Mouse (Mus musculus): Measurements from ENCODE around the gene Prdm13. TPM values are rescaled to one million over a fixed set of nuclear protein-coding genes. Genes with fewer than 3 reads are reported as not detected.

Prdm13 gene
- polyA plus RNA-seq, 1 experiment from 2014 or later: 5.6 TPM

- peaks cover 5% of the 10 kb centered on the region; the same call in 1 of the 2 replicates for H3K4me1 ChIP-seq (replicated peaks)
- 0 out of 2 replicates have a peak overlapping the region, but pooled peaks have one; percentile 29 for H3K27ac ChIP-seq
- WGBS: 57% methylated on average over 3 of the region's 3 CpGs
- no peaks in the 10 kb centered on the region for H3K27me3 ChIP-seq (ENCODE audit: insufficient read depth, poor library complexity, severe bottlenecking)
- DNase-seq (ENCODE audit: low spot score): no peak
- no peak overlapping the region for H3K4me3 ChIP-seq
- no peaks in the 10 kb centered on the region for H3K9me3 ChIP-seq
- H3K36me3 ChIP-seq: no peaks in the 10 kb centered on the region
Observed at GRCm38 (mm10) chr4:21628367-21629274, 57.1 kb downstream of the Prdm13 start.

Other genes starting within 250 kb of the Prdm13 start
- 59.9 and 65.1 TPM in 2 replicates for gene Ccnc, start 41.7 kb upstream of the Prdm13 start, polyA plus RNA-seq (2016; fragmentation: Nextera tagmentation; extraction: Ambion mirVana)
- gene Usp45, start 81.2 kb upstream of the Prdm13 start, polyA plus RNA-seq (2016; fragmentation: Nextera tagmentation; extraction: Ambion mirVana): 9.3 and 9.4 TPM in 2 replicates
- gene Tstd3, start 81.2 kb upstream of the Prdm13 start, polyA plus RNA-seq (2016; fragmentation: Nextera tagmentation; extraction: Ambion mirVana): 25.7 and 27.3 TPM in 2 replicates
- gene Pnisr, start 161.6 kb upstream of the Prdm13 start, polyA plus RNA-seq (2016; fragmentation: Nextera tagmentation; extraction: Ambion mirVana): 103 and 135 TPM in 2 replicates
- gene Coq3, start 193.7 kb upstream of the Prdm13 start, polyA plus RNA-seq (2016; fragmentation: Nextera tagmentation; extraction: Ambion mirVana): 10.9 and 12.0 TPM in 2 replicates
- 10.2 and 14.9 TPM in 2 replicates for gene Faxc, start 245.4 kb upstream of the Prdm13 start, polyA plus RNA-seq (2016; fragmentation: Nextera tagmentation; extraction: Ambion mirVana)

All from hindbrain, embryonic 10.5 days (tissue).